Mouse (Mus musculus): ENCODE measurements at regions not wholly inside any gene's neighbourhood (a gene's known extent, or its start where the extent isn't known, plus 50 kb on each side); places are given as distances from the start of the nearest gene placed in this dataset.

- DNase-seq, result no peak
These were observed 362.4 kb upstream of the 3110018I06Rik start for GRCm38 (mm10) chr12:107126056-107126455.

GRCm38 (mm10) chr12:107127591-107127990, 360.8 kb upstream of the 3110018I06Rik start:
- no peak for DNase-seq

GRCm38 (mm10) chr12:107129232-107129631, 359.2 kb upstream of the 3110018I06Rik start:
- no peak for DNase-seq

DNA sequence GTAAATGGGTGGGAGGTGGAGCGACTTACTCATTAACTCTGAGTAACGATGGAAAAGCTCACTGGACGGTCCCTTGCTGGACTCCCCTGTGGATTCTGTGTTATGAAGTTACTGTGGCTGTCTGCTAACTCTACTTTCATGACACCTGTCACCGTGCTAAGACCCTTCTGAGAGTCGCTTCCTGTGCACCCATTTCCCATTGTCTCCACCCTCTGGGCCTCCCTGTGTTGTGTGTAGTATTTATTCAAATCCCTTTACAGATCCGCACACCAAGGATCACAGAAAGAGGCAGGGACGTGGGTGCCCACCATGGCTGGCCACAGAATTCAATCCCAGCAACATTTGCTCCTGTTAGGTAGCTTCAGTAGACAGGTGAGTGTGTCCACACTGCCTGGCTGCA, 357.1 kb upstream of the 3110018I06Rik start:
- DNase-seq, result no peak

DNA sequence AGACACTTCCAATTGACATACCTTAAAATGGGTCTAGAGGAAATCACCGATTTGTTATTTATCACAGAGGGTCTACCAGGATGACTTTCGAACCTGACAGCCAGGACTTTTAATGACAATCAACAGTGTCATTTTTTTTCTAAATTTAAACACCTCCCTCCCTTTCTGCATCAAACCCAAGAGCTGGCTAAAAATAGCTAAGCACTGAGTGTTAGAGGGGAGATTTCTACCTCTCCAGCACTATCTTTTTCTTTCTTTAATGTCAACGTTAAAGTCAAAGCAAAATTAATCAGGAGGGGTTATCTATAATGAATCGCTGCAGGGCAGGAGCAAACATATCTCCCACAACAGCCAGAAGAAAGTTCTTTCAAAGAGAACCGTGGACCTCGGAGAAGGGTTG, 356.6 kb upstream of the 3110018I06Rik start:
- no peak for DNase-seq

- no peak for DNase-seq
These were observed 355.9 kb upstream of the 3110018I06Rik start for GRCm38 (mm10) chr12:107132501-107132900.

DNA sequence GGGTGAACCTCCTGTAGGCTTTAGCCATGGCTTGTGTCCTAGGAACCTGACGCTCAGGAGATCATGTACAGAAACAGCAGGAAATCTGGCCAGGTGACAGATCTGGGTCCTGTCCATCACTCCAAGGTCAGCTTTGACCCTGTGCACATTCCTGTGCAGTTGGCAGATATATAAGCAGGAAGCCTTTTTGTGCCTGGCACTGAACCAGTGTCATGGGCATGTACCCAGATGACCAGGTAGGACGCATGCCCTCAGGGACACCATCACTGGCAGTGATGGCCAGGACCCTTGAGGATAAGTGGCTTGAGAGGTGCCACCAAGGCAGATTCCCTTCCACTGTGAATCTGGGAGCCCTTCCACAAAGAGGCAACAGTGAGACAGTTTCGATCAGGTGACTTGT, 354.1 kb upstream of the 3110018I06Rik start:
- DNase-seq, result no peak

DNA sequence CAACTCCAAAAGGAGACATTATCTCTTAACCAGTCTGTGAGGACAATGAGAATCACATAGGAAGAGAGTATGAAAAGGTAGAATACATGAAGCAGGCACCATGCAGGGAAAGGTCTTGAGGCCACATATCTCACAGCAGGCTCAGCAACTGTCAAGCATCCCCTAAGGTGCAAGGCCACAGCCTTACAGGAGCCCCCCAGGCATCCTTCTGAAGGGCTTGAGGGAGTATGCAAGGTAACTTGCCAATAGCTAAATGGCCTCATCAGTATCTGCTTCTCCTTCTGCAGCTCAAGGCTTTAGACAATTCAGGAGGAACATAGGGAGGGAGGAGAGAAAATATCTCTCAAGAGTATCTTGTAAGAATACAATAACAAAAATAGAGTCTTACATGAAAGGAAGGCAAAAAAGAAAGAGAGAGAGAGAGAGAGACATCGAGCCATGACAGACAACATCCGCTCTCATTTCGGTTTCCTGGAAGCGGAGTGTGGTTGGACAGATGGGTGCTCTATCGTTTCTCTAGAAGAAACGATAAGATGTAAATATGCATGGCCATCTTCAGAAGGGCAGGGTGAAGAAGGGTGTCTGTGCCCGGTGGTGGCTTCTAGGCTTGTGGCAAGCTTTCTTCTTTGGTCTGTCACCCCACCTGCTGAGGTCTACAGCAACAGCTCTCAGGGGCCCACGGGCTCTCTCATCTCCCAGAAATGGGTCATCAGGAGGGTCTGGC, 349.6 kb upstream of the 3110018I06Rik start:
- DNase-seq, result no peak

DNA sequence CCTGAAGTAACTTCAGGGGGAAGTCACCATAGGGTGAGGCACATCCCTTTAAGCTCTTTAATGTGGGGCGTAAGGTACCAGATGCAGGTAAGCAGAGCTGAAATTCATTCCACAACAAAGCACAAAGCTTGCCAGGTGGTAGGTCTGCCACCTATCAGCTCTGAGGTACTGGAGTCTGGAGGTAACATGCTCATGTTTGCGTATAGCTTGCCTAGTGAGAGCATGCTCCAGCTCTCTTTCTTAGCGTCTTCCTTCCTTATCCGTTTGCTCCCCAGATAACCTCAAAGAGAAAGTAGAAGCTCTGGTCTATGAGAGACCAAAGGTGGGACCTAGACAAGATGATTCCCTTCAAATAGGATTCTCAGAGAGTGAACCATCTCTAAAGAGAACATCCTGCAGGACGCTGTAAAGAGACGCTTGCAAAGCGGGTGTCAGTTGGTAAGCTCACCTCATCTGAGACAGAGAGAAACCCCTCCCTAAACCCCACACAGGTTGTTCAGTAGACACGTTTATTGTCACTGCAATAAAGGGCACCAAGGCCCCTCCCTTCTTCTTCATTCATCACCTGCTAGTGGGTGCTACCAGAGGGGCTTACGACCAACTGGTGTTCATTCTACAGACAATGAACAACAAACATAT, 347.4 kb upstream of the 3110018I06Rik start:
- DNase-seq, result no peak

- no peak for DNase-seq
These were observed 346.2 kb upstream of the 3110018I06Rik start for GRCm38 (mm10) chr12:107142226-107142625.

DNA sequence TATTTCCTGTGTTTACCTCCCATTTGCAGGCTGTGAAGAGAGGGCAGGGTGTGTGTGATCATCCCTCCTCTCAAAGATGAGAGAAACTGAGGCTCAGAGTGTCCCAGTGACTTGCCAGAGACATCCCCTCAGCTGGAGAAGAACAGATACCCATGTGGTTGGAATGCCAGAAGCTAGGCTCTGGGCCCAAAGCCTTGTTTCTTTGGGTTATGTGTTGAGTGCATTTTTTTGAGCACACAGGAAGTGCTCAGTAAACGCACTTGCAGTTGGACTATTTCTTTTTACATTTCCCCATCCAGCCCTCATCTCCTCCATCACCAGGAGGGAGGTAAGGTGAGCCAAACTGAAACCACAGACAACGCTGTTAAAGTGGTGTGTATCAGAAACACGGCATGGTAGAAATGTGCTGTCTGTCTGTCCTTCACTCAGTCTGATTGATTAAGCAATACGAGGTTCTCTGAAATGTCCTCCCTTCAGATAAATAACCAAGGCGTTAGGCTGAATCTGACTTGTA, 341.8 kb upstream of the 3110018I06Rik start:
- no peak for DNase-seq

DNA sequence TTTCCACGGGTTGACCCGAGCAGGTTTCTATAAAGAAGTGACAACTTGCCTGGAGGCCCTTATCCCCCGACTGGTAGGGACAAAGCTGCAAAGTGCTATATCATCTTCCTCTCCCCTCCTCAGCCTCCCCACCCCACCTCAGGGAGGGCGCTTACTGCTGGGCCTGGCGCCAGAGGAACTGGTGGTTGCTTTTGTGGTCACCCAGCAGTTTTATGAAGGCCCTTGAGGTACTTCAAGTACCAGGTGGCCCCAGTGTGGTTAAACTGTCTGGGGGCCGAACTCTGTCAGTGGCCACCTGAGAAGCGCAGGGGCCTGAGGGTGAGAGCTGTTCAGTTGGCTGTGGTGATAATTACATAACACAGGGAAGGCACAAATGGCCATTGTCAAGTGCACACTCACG, 340.0 kb upstream of the 3110018I06Rik start:
- peak; percentile 26 for DNase-seq

GRCm38 (mm10) chr12:107151089-107151488, 337.3 kb upstream of the 3110018I06Rik start:
- no peak for DNase-seq

- DNase-seq, result no peak
These were observed 333.8 kb upstream of the 3110018I06Rik start for GRCm38 (mm10) chr12:107154668-107155067.

DNA sequence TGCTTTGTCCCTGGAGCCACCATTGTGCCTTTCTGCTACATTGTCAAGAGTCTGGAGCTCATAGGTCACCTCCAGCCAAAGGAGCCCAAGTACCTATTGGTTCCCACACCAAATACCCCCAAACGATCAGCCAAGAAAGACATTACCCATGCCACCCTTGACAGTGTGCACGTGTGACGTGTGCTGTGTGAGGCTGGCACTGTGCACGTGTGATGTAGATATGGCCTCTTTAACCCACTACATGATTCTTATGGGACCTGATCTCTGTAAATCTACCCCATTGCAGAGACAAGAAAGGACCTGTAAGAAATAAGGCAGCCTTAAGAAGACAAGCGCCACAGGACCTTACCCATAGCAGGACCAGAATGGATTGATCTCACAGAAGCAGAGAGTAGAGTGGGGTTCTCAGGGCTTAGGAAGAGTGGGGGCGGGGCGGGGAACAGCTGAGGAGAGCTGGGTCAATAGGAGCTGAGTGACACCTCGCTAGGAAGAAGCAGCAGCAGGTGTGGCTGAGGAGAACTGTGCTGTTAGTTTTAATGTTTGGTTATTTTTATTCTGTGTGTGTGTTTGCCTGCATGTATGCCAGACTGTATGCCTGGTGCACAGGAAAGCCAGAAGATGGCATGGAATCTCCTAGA, 331.5 kb upstream of the 3110018I06Rik start:
- no peak for DNase-seq

DNA sequence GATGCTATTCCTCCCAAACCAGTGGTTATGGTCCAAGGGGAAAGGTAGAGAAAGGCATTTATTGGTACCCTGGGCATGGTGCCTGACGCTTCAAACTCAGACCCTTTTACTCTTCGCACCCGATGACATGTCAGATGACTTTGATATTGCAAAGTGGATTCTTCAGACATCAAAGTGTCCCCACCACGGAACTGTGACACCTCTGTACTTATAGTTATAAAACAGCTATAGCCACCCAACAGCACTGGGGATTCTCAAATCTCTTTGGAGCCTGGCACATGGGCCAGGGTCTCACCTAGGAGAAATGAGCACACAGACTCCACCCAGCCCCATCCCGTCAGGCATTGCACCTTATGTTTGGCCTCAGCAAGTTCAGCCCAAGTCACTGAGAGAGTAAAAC, 329.3 kb upstream of the 3110018I06Rik start:
- no peak for DNase-seq

DNA sequence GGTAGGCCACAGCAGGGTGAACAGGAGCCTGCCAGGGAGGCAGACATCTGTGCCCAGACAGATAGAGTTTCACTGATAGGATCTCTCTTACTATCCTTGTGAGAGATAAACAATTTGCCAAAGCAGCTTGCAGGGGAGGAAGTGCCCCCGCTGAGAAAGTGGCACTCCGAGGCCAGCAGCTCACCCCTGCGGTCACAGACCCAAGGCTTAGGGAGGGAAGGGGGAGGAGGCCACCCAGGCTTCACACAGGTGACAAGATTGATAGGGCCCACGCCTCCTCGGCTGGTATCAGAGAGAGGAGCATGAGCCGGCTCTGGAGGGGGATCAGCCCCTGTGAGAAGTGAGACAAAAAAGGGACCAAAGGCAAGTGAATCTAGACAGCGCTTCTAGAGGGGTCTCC, 328.3 kb upstream of the 3110018I06Rik start:
- peak; percentile 35 for DNase-seq

DNA sequence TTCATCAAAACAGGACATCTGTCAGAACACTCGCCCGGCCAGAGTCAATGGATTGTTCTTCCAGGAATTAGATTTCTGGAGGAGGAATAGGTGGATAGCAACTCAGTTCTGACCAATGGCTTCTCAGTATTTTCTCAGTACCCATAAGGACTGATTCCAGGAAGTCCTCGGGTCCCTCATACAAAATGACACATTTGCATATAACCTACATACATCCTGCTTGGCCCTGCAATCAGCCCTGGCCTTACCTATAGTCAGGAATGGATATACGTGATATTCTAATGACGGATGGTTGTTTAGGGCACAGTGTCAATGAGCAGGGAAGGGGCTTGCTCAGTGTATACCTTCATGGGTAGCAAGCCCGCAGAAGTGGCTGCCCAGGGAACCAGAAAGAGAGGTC, 327.8 kb upstream of the 3110018I06Rik start:
- DNase-seq, result no peak

GRCm38 (mm10) chr12:107170926-107171325, 317.5 kb upstream of the 3110018I06Rik start:
- no peak for DNase-seq

DNA sequence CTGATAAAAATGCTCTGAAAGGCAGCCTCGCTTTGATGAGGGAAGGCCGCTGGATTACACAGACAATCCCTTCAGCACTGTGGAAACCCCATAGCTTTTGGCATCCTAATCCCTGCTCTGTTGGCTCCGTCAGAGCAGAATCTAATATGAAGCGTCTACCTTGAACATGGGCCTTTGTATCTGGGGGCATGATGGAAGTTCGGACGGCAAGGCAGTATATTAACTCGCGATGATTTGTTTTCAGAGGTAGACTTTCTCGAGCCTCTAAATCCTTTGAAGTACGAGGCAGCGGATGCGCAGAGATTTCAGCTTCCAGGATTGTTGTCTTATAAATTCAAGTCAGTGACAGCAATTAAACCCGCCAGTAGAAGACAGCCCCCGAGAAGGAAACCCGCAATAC, 316.8 kb upstream of the 3110018I06Rik start:
- no peak for DNase-seq

- DNase-seq, result no peak
These were observed 309.8 kb upstream of the 3110018I06Rik start for GRCm38 (mm10) chr12:107178676-107179075.

- no peak for DNase-seq
These were observed 307.9 kb upstream of the 3110018I06Rik start for GRCm38 (mm10) chr12:107180501-107180900.

DNA sequence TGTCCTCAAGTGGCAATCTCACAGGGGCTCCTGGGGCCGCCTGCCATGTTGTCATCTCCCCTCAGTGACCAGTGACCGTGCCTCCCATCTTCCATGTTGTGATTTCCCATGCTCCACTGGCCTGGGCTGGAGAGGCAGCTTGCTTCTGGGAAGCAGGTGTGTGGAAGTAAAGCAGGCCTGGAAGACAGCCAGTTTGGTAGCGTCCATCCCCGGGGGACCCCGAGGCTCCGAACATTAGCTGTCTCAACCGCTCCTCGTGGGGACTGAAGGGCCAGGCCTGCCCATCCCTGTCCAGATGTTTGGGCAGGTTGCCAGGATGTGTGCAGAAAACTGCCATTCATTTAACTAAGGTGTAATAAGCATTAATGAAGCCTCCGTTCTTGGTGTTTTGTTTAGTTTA, 307.1 kb upstream of the 3110018I06Rik start:
- DNase-seq, result no peak

GRCm38 (mm10) chr12:107182091-107182655, 306.3 kb upstream of the 3110018I06Rik start:
- DNase-seq, result no peak
